Mouse (Mus musculus) lung, adult 2 months (tissue): ENCODE measurements around the gene Syndig1l.

ENCODE experiments used
- CTCF ChIP-seq: fragments of 200-500 bp; IDR thresholded peaks from 2 replicates; pipeline ENCODE4 v1.5.1; 2011; ENCODE audit warnings: mild to moderate bottlenecking, low read length, control low read depth; ENCODE audit not compliant: insufficient read depth
- POLR2A ChIP-seq: fragments of 200-500 bp; IDR thresholded peaks from 2 replicates; pipeline ENCODE4 v1.6.1; 2011; ENCODE audit warnings: low read depth, mild to moderate bottlenecking, control low read depth, low read length, borderline replicate concordance; ENCODE audit errors: extremely low read depth

DNA sequence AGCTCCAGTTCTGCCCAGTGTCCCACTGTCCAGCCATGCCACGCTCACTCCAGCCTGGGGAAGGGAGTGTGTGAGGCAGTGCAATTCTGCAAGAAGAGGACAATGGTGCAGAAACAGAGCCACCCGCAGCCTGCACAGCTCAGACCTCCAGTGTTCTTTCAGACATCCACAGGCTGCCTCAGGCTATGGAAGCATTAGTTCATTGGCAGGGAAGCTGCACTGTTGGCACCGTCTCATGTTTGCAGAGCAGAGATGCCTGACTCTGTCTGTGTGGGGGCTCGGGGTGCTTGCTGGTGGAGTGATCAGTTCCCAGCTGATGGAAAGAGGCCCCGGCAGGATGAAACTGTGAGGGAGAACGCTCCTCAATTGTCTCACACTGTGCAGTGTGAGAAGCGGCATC is 4.0 kb upstream of the Syndig1l start:
- TF ChIP-seq CTCF (no peak), POLR2A (no peak)
